Mouse (Mus musculus) CD4-positive naive resting alpha-beta T cell, adult 57 days (primary cell): ENCODE results near the gene Gorab. TPM values are rescaled to one million over a fixed set of nuclear protein-coding genes. Genes with fewer than 3 reads are reported as not detected.

Experiments
- total RNA-seq: library from RNA; stranded (reverse); gene quantifications from one replicate; pipeline ENCODE4 v1.2.4, GENCODE M21; 2023

Gene Gorab
- total RNA-seq: 9.7 TPM

GRCm38 (mm10) chr1:163403498-163404126, at the start of gene Gorab:
Gorab (minus strand) TSS chr1:163403669.

Other genes starting within 250 kb of the Gorab start
- gene Prrx1, start 90.0 kb downstream of the Gorab start, total RNA-seq: not detected